Mouse (Mus musculus) stomach, postnatal 0 days (tissue): Measurements from ENCODE around the gene Olfr1425. TPM values are rescaled to one million over a fixed set of nuclear protein-coding genes. Genes with fewer than 3 reads are reported as not detected.

Experiments used
- ATAC-seq: fragments of 200-750 bp; cut with Nextera tagmentation; 2 replicates; pipeline ENCODE4 v1.8.0; 2017; ENCODE audit not compliant: low FRiP score, low TSS enrichment
- DNase-seq: peaks from one replicate; pipeline ENCODE4 v3.0.0-alpha.2; 2016; ENCODE audit warnings: low spot score
- H3K27ac ChIP-seq: fragments of 300-500 bp; sonication (generic); replicated peaks from 2 replicates; pipeline ENCODE4 v1.5.1; 2014; ENCODE audit warnings: mild to moderate bottlenecking, control low read depth
- H3K27me3 ChIP-seq: fragments of 300-500 bp; sonication (generic); 2 replicates; pipeline ENCODE4 v1.6.1; 2014; ENCODE audit warnings: low read length; ENCODE audit not compliant: control insufficient read depth, insufficient read depth
- H3K36me3 ChIP-seq: fragments of 300-500 bp; sonication (generic); 2 replicates; pipeline ENCODE4 v1.6.1; 2014; ENCODE audit warnings: low read length, mixed read lengths; ENCODE audit not compliant: control insufficient read depth, insufficient read depth
- H3K4me1 ChIP-seq: fragments of 300-500 bp; sonication (generic); replicated peaks from 2 replicates; pipeline ENCODE4 v1.6.1; 2014; ENCODE audit warnings: antibody characterized with exemption; ENCODE audit not compliant: control insufficient read depth, insufficient read depth
- H3K4me2 ChIP-seq: fragments of 300-500 bp; sonication (generic); replicated peaks from 2 replicates; pipeline ENCODE4 v1.6.1; 2014; ENCODE audit warnings: low read depth, mild to moderate bottlenecking, control low read depth, moderate library complexity
- H3K4me3 ChIP-seq: fragments of 300-500 bp; sonication (generic); 2 replicates; pipeline ENCODE4 v1.5.1; 2014; ENCODE audit warnings: low read depth, low read length, control low read depth
- H3K9ac ChIP-seq: fragments of 300-500 bp; sonication (generic); 2 replicates; pipeline ENCODE4 v1.6.1; 2014; ENCODE audit warnings: mild to moderate bottlenecking, low read length, control low read depth, mixed read lengths
- H3K9me3 ChIP-seq: fragments of 300-500 bp; sonication (generic); 2 replicates; pipeline ENCODE4 v1.6.1; 2016; ENCODE audit warnings: low read length; ENCODE audit not compliant: control insufficient read depth
- CTCF ChIP-seq: IDR thresholded peaks from 2 replicates; pipeline ENCODE4 v1.5.1; 2016; ENCODE audit warnings: antibody characterized with exemption, low read depth, mild to moderate bottlenecking, moderate library complexity
- EP300 ChIP-seq: optimal IDR thresholded peaks from 2 replicates; pipeline ENCODE3; 2016; ENCODE audit warnings: antibody characterized with exemption
- WGBS: fragments of 180-500 bp; shearing (Covaris S2); extraction: QIAGEN DNeasy Blood & Tissue Kit; methylation state at CpG from one replicate; pipeline ENCODE4 v1.1.7; 2014; 5-methylcytosine and 5-hydroxymethylcytosine counted together
- polyA plus RNA-seq: library from polyadenylated mRNA; unstranded; fragments of >200 nt; fragmentation: Nextera tagmentation; extraction: Ambion mirVana; gene quantifications from 2 replicates; pipeline ENCODE4 v1.2.1, GENCODE M21; 2015

Gene Olfr1425
- polyA plus RNA-seq, 1 experiment from 2014 or later: not detected

- no peak for TF ChIP-seq EP300
- TF ChIP-seq CTCF: no peak
- Histone ChIP-seq H3K4me2 (no peak within 1 kb of the TSS), H3K4me3 (no peak within 1 kb of the TSS), H3K4me1 (no peaks in the 10 kb centered on the region), H3K9me3 (no peaks in the 10 kb centered on the region), H3K27ac (no peak within 1 kb of the TSS), H3K9ac (no peak within 1 kb of the TSS), H3K27me3 (no peaks in the 10 kb centered on the region), H3K36me3 (no peaks in the 10 kb centered on the region)
- 50% methylated on average over 2 of the region's 2 CpGs for WGBS
- DNase-seq (no peak), ATAC-seq (no peak)
Observed at GRCm38 (mm10) chr19:12041217-12041616, 36.3 kb downstream of the Olfr1425 start, which contains the start of gene Olfr1423. TSS of gene Olfr1423 (minus strand) at chr19:12041317.

- Histone ChIP-seq H3K27ac (no peak overlapping the region), H3K4me3 (no peak overlapping the region), H3K9ac (no peak overlapping the region), H3K27me3 (no peaks in the 10 kb centered on the region), H3K9me3 (no peaks in the 10 kb centered on the region), H3K36me3 (no peaks in the 10 kb centered on the region), H3K4me2 (no peak overlapping the region), H3K4me1 (no peaks in the 10 kb centered on the region)
- DNase-seq (no peak), ATAC-seq (no peak)
- TF ChIP-seq EP300 (no peak), CTCF (no peak)
Observed at GRCm38 (mm10) chr19:12037727-12038126, 39.8 kb downstream of the Olfr1425 start.

- H3K4me2 ChIP-seq: no peak overlapping the region
- 80% methylated on average over 2 of the region's 2 CpGs for WGBS
- no peaks in the 10 kb centered on the region for H3K36me3 ChIP-seq
- no peaks in the 10 kb centered on the region for H3K27me3 ChIP-seq
- no peak overlapping the region for H3K9ac ChIP-seq
- no peak overlapping the region for H3K4me3 ChIP-seq
- H3K9me3 ChIP-seq: no peaks in the 10 kb centered on the region
- no peak for ATAC-seq
- H3K27ac ChIP-seq: no peak overlapping the region
- no peaks in the 10 kb centered on the region for H3K4me1 ChIP-seq
- no peak for DNase-seq
- TF ChIP-seq EP300: no peak
- TF ChIP-seq CTCF: no peak
Observed at GRCm38 (mm10) chr19:12026606-12027005, 50.9 kb downstream of the Olfr1425 start.

DNA sequence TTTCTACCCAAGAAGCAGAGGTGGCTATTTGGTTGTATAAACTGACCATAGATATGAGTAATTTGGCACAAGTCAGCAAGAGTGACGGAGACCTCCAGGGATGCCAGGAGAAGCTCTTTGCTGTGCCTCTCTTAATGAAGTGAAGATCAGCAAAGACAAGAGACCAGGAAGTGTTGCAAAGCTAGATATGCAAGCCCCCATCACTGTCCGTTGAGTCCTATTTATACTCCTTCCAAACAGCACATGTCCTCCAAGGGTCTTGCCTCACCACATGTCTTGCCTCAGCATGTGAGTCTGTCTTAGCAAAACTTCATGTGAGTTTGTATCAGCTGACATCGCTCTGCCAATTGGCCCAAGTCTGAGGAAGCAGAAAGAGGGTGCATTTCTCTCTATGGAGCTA is 52.2 kb downstream of the Olfr1425 start:
- DNase-seq: no peak
- 86% methylated on average over 3 of the region's 3 CpGs for WGBS

DNA sequence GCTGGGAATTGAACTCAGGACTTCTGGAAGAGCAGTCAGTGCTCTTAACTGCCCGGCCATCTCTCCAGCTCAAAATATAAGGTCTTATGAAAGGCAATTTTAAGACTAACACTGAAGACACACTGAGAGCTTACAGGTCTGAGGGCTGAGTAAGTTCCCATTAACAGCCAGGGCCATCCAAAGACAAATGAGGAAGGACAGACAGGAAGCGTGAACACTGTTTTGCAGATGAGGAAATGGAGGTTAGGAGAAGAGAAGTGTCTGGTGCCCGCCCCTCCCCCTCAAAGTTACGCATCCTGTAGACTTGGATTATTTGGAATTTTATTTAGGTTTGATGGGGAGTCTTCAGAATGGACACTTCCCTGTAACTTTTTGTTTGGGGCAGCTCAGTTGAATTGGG is 53.4 kb downstream of the Olfr1425 start:
- Histone ChIP-seq H3K9ac (no peak overlapping the region), H3K27ac (no peak overlapping the region), H3K27me3 (no peaks in the 10 kb centered on the region), H3K9me3 (no peaks in the 10 kb centered on the region), H3K4me2 (no peak overlapping the region), H3K4me1 (no peaks in the 10 kb centered on the region), H3K4me3 (no peak overlapping the region), H3K36me3 (no peaks in the 10 kb centered on the region)
- DNase-seq: no peak
- no peak for ATAC-seq
- 82% methylated on average over 4 of the region's 4 CpGs for WGBS
- no peak for TF ChIP-seq CTCF
- no peak for TF ChIP-seq EP300

More for the DNA sequence above, 52.2 kb downstream of the Olfr1425 start:
- no peaks in the 10 kb centered on the region for H3K9me3 ChIP-seq
- TF ChIP-seq CTCF (no peak), EP300 (no peak)
- no peak overlapping the region for H3K27ac ChIP-seq
- H3K27me3 ChIP-seq: no peaks in the 10 kb centered on the region
- no peak overlapping the region for H3K9ac ChIP-seq
- no peak overlapping the region for H3K4me3 ChIP-seq
- H3K36me3 ChIP-seq: no peaks in the 10 kb centered on the region
- no peaks in the 10 kb centered on the region for H3K4me1 ChIP-seq
- H3K4me2 ChIP-seq: no peak overlapping the region
- ATAC-seq: no peak

Other genes with a start within 250 kb of the Olfr1425 start
- gene Olfr1417, start 238.5 kb downstream of the Olfr1425 start, polyA plus RNA-seq: not detected in 2 replicates
- gene Olfr1418, start 216.7 kb downstream of the Olfr1425 start, polyA plus RNA-seq: not detected in 2 replicates
- not detected in 2 replicates for gene Olfr1419, start 202.6 kb downstream of the Olfr1425 start, polyA plus RNA-seq
- gene Olfr1420, start 191.2 kb downstream of the Olfr1425 start, polyA plus RNA-seq: 0.06 and 0.08 TPM in 2 replicates
- 5.7 and 6.6 TPM in 2 replicates for gene Patl1, start 165.3 kb downstream of the Olfr1425 start, polyA plus RNA-seq
- gene Osbp, start 111.8 kb downstream of the Olfr1425 start, polyA plus RNA-seq: 4.3 and 4.5 TPM in 2 replicates
- gene Olfr1423, start 36.4 kb downstream of the Olfr1425 start, polyA plus RNA-seq: not detected in 2 replicates
- gene Olfr1424, start 15.0 kb downstream of the Olfr1425 start, polyA plus RNA-seq: not detected in 2 replicates
- gene Olfr1426, start 14.3 kb upstream of the Olfr1425 start, polyA plus RNA-seq: not detected in 2 replicates
- gene Olfr1427, start 25.6 kb upstream of the Olfr1425 start, polyA plus RNA-seq: not detected in 2 replicates
- not detected in 2 replicates for gene Olfr1428, start 38.2 kb upstream of the Olfr1425 start, polyA plus RNA-seq
- gene Olfr76, start 45.5 kb upstream of the Olfr1425 start, polyA plus RNA-seq: not detected in 2 replicates
- not detected in 2 replicates for gene Olfr1555-ps1, start 92.4 kb upstream of the Olfr1425 start, polyA plus RNA-seq
- not detected in 2 replicates for gene Olfr1431, start 122.9 kb upstream of the Olfr1425 start, polyA plus RNA-seq
- gene Olfr1432, start 154.9 kb upstream of the Olfr1425 start, polyA plus RNA-seq: not detected in 2 replicates
- not detected in 2 replicates for gene Olfr262, start 163.9 kb upstream of the Olfr1425 start, polyA plus RNA-seq
- not detected in 2 replicates for gene Olfr235, start 183.3 kb upstream of the Olfr1425 start, polyA plus RNA-seq
- gene Olfr1434, start 202.1 kb upstream of the Olfr1425 start, polyA plus RNA-seq: not detected in 2 replicates
- gene Olfr1436, start 221.4 kb upstream of the Olfr1425 start, polyA plus RNA-seq: not detected in 2 replicates
- gene Olfr1437, start 247.4 kb upstream of the Olfr1425 start, polyA plus RNA-seq: not detected in 2 replicates